Mouse (Mus musculus): ENCODE measurements around the gene Arid1b.

- TF ChIP-seq CHD2 (IDR thresholded peaks at IDR 0.05; ENCODE audit: low read depth, low read length) (no peak), MAFK (IDR thresholded peaks at IDR 0.05; ENCODE audit: insufficient read depth, low read depth, low read length) (no peak), HCFC1 (IDR thresholded peaks at IDR 0.05; ENCODE audit: borderline replicate concordance, insufficient read depth, low read length) (no peak), ZNF384 (IDR thresholded peaks at IDR 0.05; ENCODE audit: low read depth, low read length) (no peak)
Measured at GRCm38 (mm10) chr17:4982819-4983218, 11.3 kb upstream of the Arid1b start.

Measured in ES-E14 (cell line).